Mouse (Mus musculus) heart, embryonic 14.5 days (tissue): ENCODE results near the gene Hfe. TPM values are rescaled to one million over a fixed set of nuclear protein-coding genes. Genes with fewer than 3 reads are reported as not detected.
"Not testable (repeated sequence)": the region's sequence is repeated elsewhere in the genome, so short reads cannot be mapped to it uniquely, and the experiment has no call there.

ENCODE experiments used
- ATAC-seq: fragments of 200-750 bp; cut with Nextera tagmentation; 2 replicates; pipeline ENCODE4 v1.8.0; 2017; ENCODE audit warnings: low read depth, moderate TSS enrichment; ENCODE audit not compliant: insufficient number of reproducible peaks, insufficient read depth, low FRiP score
- H3K27ac ChIP-seq, 2 experiments: fragments of 200-500 bp in 1 of 2; fragments of 300-500 bp in 1 of 2; sonication (generic) in 1 of 2; replicated peaks in 1 of 2; 2 replicates each; pipeline ENCODE4 v1.5.1; 2012 to 2014; ENCODE audit warnings: low read depth in 2 of 2, low read length in 2 of 2, control low read depth in 1 of 2, mild to moderate bottlenecking in 1 of 2, mixed read lengths in 1 of 2; ENCODE audit not compliant: control insufficient read depth in 1 of 2, insufficient read depth in 1 of 2
- H3K27me3 ChIP-seq: fragments of 300-500 bp; sonication (generic); 2 replicates; pipeline ENCODE4 v1.6.1; 2014; ENCODE audit warnings: mild to moderate bottlenecking, low read length, control low read depth; ENCODE audit not compliant: control insufficient read depth, insufficient read depth
- H3K36me3 ChIP-seq: fragments of 300-500 bp; sonication (generic); 2 replicates; pipeline ENCODE4 v1.6.1; 2014; ENCODE audit warnings: mild to moderate bottlenecking, control low read depth, low read length, mixed read lengths; ENCODE audit not compliant: control insufficient read depth, insufficient read depth
- H3K4me1 ChIP-seq, 2 experiments: fragments of 200-500 bp in 1 of 2; fragments of 300-500 bp in 1 of 2; sonication (generic) in 1 of 2; 2 replicates each; pipeline ENCODE4 v1.6.1; 2012 to 2014; ENCODE audit warnings: low read length in 2 of 2, control low read depth in 1 of 2, mixed read lengths in 1 of 2; ENCODE audit not compliant: control insufficient read depth in 2 of 2, insufficient read depth in 2 of 2
- H3K4me2 ChIP-seq: fragments of 300-500 bp; sonication (generic); 2 replicates; pipeline ENCODE4 v1.6.1; 2014; ENCODE audit warnings: mild to moderate bottlenecking, low read length
- H3K4me3 ChIP-seq, 2 experiments: fragments of 200-500 bp in 1 of 2; fragments of 300-500 bp in 1 of 2; sonication (generic) in 1 of 2; 2 replicates each; pipeline ENCODE4 v1.5.1; 2012 to 2014; ENCODE audit warnings: low read length in 2 of 2, mild to moderate bottlenecking in 2 of 2, control low read depth in 1 of 2, low read depth in 1 of 2, moderate library complexity in 1 of 2; ENCODE audit not compliant: control insufficient read depth in 1 of 2, insufficient read depth in 1 of 2
- H3K9ac ChIP-seq: fragments of 300-500 bp; sonication (generic); 2 replicates; pipeline ENCODE4 v1.6.1; 2014; ENCODE audit warnings: mild to moderate bottlenecking, low read length
- H3K9me3 ChIP-seq: fragments of 300-500 bp; sonication (generic); 2 replicates; pipeline ENCODE4 v1.6.1; 2016; ENCODE audit warnings: low read length, control low read depth; ENCODE audit not compliant: control insufficient read depth
- WGBS: fragments of 180-500 bp; shearing (Covaris S2); extraction: QIAGEN DNeasy Blood & Tissue Kit; methylation state at CpG from one replicate; pipeline ENCODE4 v1.1.7; 2014; 5-methylcytosine and 5-hydroxymethylcytosine counted together
- polyA plus RNA-seq: library from polyadenylated mRNA; unstranded; fragments of >200 nt; fragmentation: Nextera tagmentation; extraction: Ambion mirVana; gene quantifications from 2 replicates; pipeline ENCODE4 v1.2.1, GENCODE M21; 2014

The Hfe gene
- polyA plus RNA-seq, 1 experiment from 2014 or later: 13.0 TPM

GRCm38 (mm10) chr13:23753314-23754078 is 42.8 kb upstream of the Hfe start:
- Histone ChIP-seq H3K4me2 (peak overlapping the region; percentile 70), H3K4me1 (peaks cover 0 to 9% of the 10 kb centered on the region in 2 experiments; a peak in 2 of 4 replicates), H3K27ac (no peak overlapping the region; a peak in 1 of 4 replicates), H3K36me3 (no peaks in the 10 kb centered on the region), H3K9ac (peak overlapping the region; percentile 76), H3K9me3 (no peaks in the 10 kb centered on the region), H3K4me3 (peak overlapping the region in 1 of 2 experiments; percentile 41; a peak in 1 of 4 replicates), H3K27me3 (no peaks in the 10 kb centered on the region)
- ATAC-seq: no peak
- WGBS: 64% methylated on average over 4 of the region's 4 CpGs

- peak overlapping the region; percentile 70 for H3K4me2 ChIP-seq
- peaks cover 0 to 14% of the 10 kb centered on the region in 2 experiments; a peak in 2 of 4 replicates for H3K4me1 ChIP-seq
- peak overlapping the region; percentile 41 to 44 for H3K4me3 ChIP-seq
- H3K9ac ChIP-seq: peak overlapping the region; percentile 76
- no peaks in the 10 kb centered on the region for H3K27me3 ChIP-seq
- ATAC-seq: no peak
- H3K9me3 ChIP-seq: no peaks in the 10 kb centered on the region
- peak overlapping the region; percentile 57 to 68; a peak in 3 of 4 replicates for H3K27ac ChIP-seq
- no peaks in the 10 kb centered on the region for H3K36me3 ChIP-seq
- WGBS: 6% methylated on average over 6 of the region's 6 CpGs
Observed at GRCm38 (mm10) chr13:23752742-23753172, 42.1 kb upstream of the Hfe start.

GRCm38 (mm10) chr13:23752067-23752741 is 41.5 kb upstream of the Hfe start, which contains the start of gene Hist1h3b:
Gene Hist1h3b (plus strand): TSS chr13:23752267.
- H3K4me1 ChIP-seq: peaks cover 0 to 18% of the 10 kb centered on the region in 2 experiments; a peak in 2 of 4 replicates
- peak within 1 kb of the TSS; percentile 93 to 94 for H3K27ac ChIP-seq
- peak; percentile 78 for ATAC-seq
- H3K9me3 ChIP-seq, H3K27me3 ChIP-seq, H3K36me3 ChIP-seq: not testable (repeated sequence)
- H3K4me3 ChIP-seq: peak within 1 kb of the TSS; percentile 41 to 51
- H3K9ac ChIP-seq: peak within 1 kb of the TSS; percentile 76
- peak within 1 kb of the TSS; percentile 70 for H3K4me2 ChIP-seq
- under 1% methylated on average over 16 of the region's 47 CpGs for WGBS

GRCm38 (mm10) chr13:23751478-23751956 is 40.9 kb upstream of the Hfe start:
- Histone ChIP-seq H3K4me3 (peak overlapping the region; percentile 41 to 51), H3K27ac (peak overlapping the region; percentile 93 to 94), H3K4me2 (peak overlapping the region; percentile 70), H3K27me3 (no peaks in the 10 kb centered on the region), H3K4me1 (peaks cover 0 to 21% of the 10 kb centered on the region in 2 experiments; a peak in 2 of 4 replicates), H3K36me3 (no peaks in the 10 kb centered on the region), H3K9ac (peak overlapping the region; percentile 73), H3K9me3 (no peaks in the 10 kb centered on the region)
- no peak for ATAC-seq
- 3% methylated on average over 11 of the region's 11 CpGs for WGBS

GRCm38 (mm10) chr13:23750839-23751477 is 40.3 kb upstream of the Hfe start, which contains the start of gene Hist1h2ab:
Gene Hist1h2ab (plus strand): TSS chr13:23751126.
- ATAC-seq: 0 out of 2 replicates have a peak, but pooled peaks have one; percentile 20
- Histone ChIP-seq H3K9ac (peak within 1 kb of the TSS; percentile 73), H3K4me3 (peak within 1 kb of the TSS; percentile 41 to 51), H3K27ac (peak within 1 kb of the TSS; percentile 93 to 94), H3K4me1 (peaks cover 0 to 21% of the 10 kb centered on the region in 2 experiments; a peak in 2 of 4 replicates), H3K4me2 (peak within 1 kb of the TSS; percentile 70)
- under 1% methylated on average over 29 of the region's 47 CpGs for WGBS
- H3K36me3 ChIP-seq, H3K9me3 ChIP-seq, H3K27me3 ChIP-seq: not testable (repeated sequence)

- no peak for ATAC-seq
- H3K36me3 ChIP-seq: no peaks in the 10 kb centered on the region
Observed at GRCm38 (mm10) chr13:23749563-23750121, 39.0 kb upstream of the Hfe start.

More at GRCm38 (mm10) chr13:23749563-23750121, 39.0 kb upstream of the Hfe start:
- Histone ChIP-seq H3K4me3 (no peak overlapping the region), H3K27ac (peak overlapping the region in 1 of 2 experiments; percentile 17; a peak in 1 of 4 replicates), H3K4me2 (no peak overlapping the region), H3K4me1 (peaks cover 0 to 21% of the 10 kb centered on the region in 2 experiments; a peak in 2 of 4 replicates), H3K9me3 (no peaks in the 10 kb centered on the region), H3K9ac (no peak overlapping the region), H3K27me3 (no peaks in the 10 kb centered on the region)
- WGBS: 88% methylated on average over 5 of the region's 5 CpGs
